Mouse (Mus musculus): ENCODE data around the gene Brap.

GRCm38 (mm10) chr5:121634668-121635067, 25.7 kb upstream of the Brap start:
- TF ChIP-seq EP300 (IDR thresholded peaks at IDR 0.05; ENCODE audit: insufficient read depth, low read depth, low read length), result no peak
- no peak for TF ChIP-seq CTCF (IDR thresholded peaks at IDR 0.05)

Measured in heart, adult 2 months (tissue).